Mouse (Mus musculus) embryo, embryonic 11.5 days (tissue): Measurements from ENCODE around the gene Ralgds.
A peak's percentile ranks its signal among the peaks of the same experiment; 100 is the strongest.

Experiments used
- DNase-seq: peaks from one replicate; pipeline ENCODE4 v3.0.0-alpha.2; 2012; ENCODE audit warnings: low read depth, low spot score

The Ralgds gene

GRCm38 (mm10) chr2:28563303-28563702 is 50.4 kb downstream of the Ralgds start, which contains the start of gene Cel:
Gene Cel (minus strand): TSS chr2:28563403.
- DNase-seq, result no peak

- DNase-seq, result no peak
Measured at GRCm38 (mm10) chr2:28563830-28564229, 50.9 kb downstream of the Ralgds start.

GRCm38 (mm10) chr2:28564380-28564779 is 51.5 kb downstream of the Ralgds start:
- DNase-seq, result no peak

GRCm38 (mm10) chr2:28566545-28566944 is 53.6 kb downstream of the Ralgds start:
- no peak for DNase-seq

- DNase-seq, result no peak
Measured at GRCm38 (mm10) chr2:28569903-28570302, 57.0 kb downstream of the Ralgds start.

GRCm38 (mm10) chr2:28575341-28575740 is 62.4 kb downstream of the Ralgds start:
- no peak for DNase-seq

- DNase-seq, result no peak
Measured at GRCm38 (mm10) chr2:28576815-28577214, 63.9 kb downstream of the Ralgds start.

- DNase-seq, result no peak
Measured at GRCm38 (mm10) chr2:28578003-28578402, 65.1 kb downstream of the Ralgds start.

GRCm38 (mm10) chr2:28582647-28583353 is 69.9 kb downstream of the Ralgds start:
- DNase-seq, result peak; percentile 81

- DNase-seq, result no peak
Measured at GRCm38 (mm10) chr2:28583651-28584050, 70.7 kb downstream of the Ralgds start, which contains the start of gene Gtf3c5. Gene Gtf3c5 (minus strand): TSS chr2:28583751.

GRCm38 (mm10) chr2:28585043-28585571 is 72.2 kb downstream of the Ralgds start:
- DNase-seq, result peak; percentile 80

- no peak for DNase-seq
Measured at GRCm38 (mm10) chr2:28585730-28586129, 72.8 kb downstream of the Ralgds start.

GRCm38 (mm10) chr2:28588574-28588973 is 75.6 kb downstream of the Ralgds start:
- no peak for DNase-seq

- no peak for DNase-seq
Measured at GRCm38 (mm10) chr2:28591479-28591878, 78.6 kb downstream of the Ralgds start.

- no peak for DNase-seq
Measured at GRCm38 (mm10) chr2:28592809-28593208, 79.9 kb downstream of the Ralgds start.

- no peak for DNase-seq
Measured at GRCm38 (mm10) chr2:28596021-28596420, 83.1 kb downstream of the Ralgds start.

- no peak for DNase-seq
Measured at GRCm38 (mm10) chr2:28596998-28597397, 84.1 kb downstream of the Ralgds start.

- no peak for DNase-seq
Measured at GRCm38 (mm10) chr2:28597733-28598547, 85.0 kb downstream of the Ralgds start.

GRCm38 (mm10) chr2:28598692-28599568 is 86.0 kb downstream of the Ralgds start:
- no peak for DNase-seq

- DNase-seq, result no peak
Measured at GRCm38 (mm10) chr2:28599569-28599900, 86.6 kb downstream of the Ralgds start.

GRCm38 (mm10) chr2:28601720-28602590 is 89.0 kb downstream of the Ralgds start:
- DNase-seq, result no peak
